Mouse (Mus musculus) E14TG2a.4 (cell line): ENCODE measurements at regions not wholly inside any gene's neighbourhood (a gene's known extent, or its start where the extent isn't known, plus 50 kb on each side); places are given as distances from the start of the nearest gene placed in this dataset.

Experiments used
- CTCF ChIP-seq: conservative IDR thresholded peaks from 2 replicates; pipeline ENCODE4 v1.5.1; 2014; ENCODE audit warnings: low read length
- NANOG ChIP-seq: IDR thresholded peaks from 2 replicates; pipeline ENCODE4 v1.6.1; 2014; ENCODE audit warnings: borderline replicate concordance, low read length, mixed read lengths
- POU5F1 ChIP-seq: IDR thresholded peaks from 2 replicates; pipeline ENCODE4 v1.6.1; 2014; ENCODE audit warnings: low read length, borderline replicate concordance

DNA sequence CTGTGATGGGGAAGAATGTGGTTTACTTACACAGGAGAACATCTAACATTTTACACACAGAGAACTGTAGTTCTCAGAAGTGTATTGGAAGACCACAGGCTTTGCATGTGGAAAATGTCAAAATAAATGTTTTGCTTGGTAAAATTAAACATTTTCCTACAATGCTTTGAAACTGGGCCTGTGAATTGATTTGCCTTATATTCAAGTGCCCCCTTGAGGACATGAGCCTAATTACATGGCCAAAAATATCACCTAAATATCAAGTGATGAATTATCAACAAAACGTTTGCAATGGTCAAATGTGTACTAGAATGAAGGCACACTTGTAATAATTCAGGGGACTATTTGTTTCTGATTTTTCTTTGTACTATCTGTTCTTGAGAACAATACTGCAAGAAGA, 314.4 kb upstream of the Gm8871 start:
- TF ChIP-seq CTCF, result peak; percentile 42
- no peak for TF ChIP-seq POU5F1
- TF ChIP-seq NANOG, result no peak
